Mouse (Mus musculus) embryonic facial prominence, embryonic 12.5 days (tissue): ENCODE measurements around the gene Vps53. TPM values are rescaled to one million over a fixed set of nuclear protein-coding genes. Genes with fewer than 3 reads are reported as not detected.

Experiments used
- ATAC-seq: fragments of 200-750 bp; cut with Nextera tagmentation; 2 replicates; pipeline ENCODE4 v1.8.0; 2017; ENCODE audit not compliant: insufficient number of reproducible peaks, insufficient read depth, low FRiP score, low TSS enrichment
- H3K27ac ChIP-seq: fragments of 300-500 bp; sonication (generic); 2 replicates; pipeline ENCODE4 v1.5.1; 2016; ENCODE audit warnings: mild to moderate bottlenecking
- H3K27me3 ChIP-seq: fragments of 300-500 bp; sonication (generic); 2 replicates; pipeline ENCODE4 v1.6.1; 2016; ENCODE audit warnings: mild to moderate bottlenecking, moderate library complexity
- H3K36me3 ChIP-seq: fragments of 300-500 bp; sonication (generic); 2 replicates; pipeline ENCODE4 v1.6.1; 2016; ENCODE audit warnings: mild to moderate bottlenecking
- H3K4me1 ChIP-seq: fragments of 300-500 bp; sonication (generic); 2 replicates; pipeline ENCODE4 v1.6.1; 2016
- H3K4me2 ChIP-seq: fragments of 300-500 bp; sonication (generic); replicated peaks from 2 replicates; pipeline ENCODE4 v1.6.1; 2016; ENCODE audit warnings: mild to moderate bottlenecking, moderate library complexity
- H3K4me3 ChIP-seq: fragments of 300-500 bp; sonication (generic); 2 replicates; pipeline ENCODE4 v1.5.1; 2016; ENCODE audit warnings: mild to moderate bottlenecking
- H3K9ac ChIP-seq: fragments of 300-500 bp; sonication (generic); 2 replicates; pipeline ENCODE4 v1.6.1; 2016; ENCODE audit warnings: mild to moderate bottlenecking, moderate library complexity
- H3K9me3 ChIP-seq: fragments of 300-500 bp; sonication (generic); 2 replicates; pipeline ENCODE4 v1.6.1; 2016; ENCODE audit warnings: mild to moderate bottlenecking, moderate library complexity
- WGBS: fragments of 180-500 bp; shearing (Covaris S2); methylation state at CpG from one replicate; pipeline ENCODE4 v1.1.7; 2016; 5-methylcytosine and 5-hydroxymethylcytosine counted together
- polyA plus RNA-seq: library from polyadenylated mRNA; unstranded; fragments of >200 nt; fragmentation: Nextera tagmentation; extraction: Ambion mirVana; gene quantifications from 2 replicates; pipeline ENCODE4 v1.2.1, GENCODE M21; 2016

Vps53 gene
- polyA plus RNA-seq, 1 experiment from 2014 or later, result 44.1 TPM

DNA sequence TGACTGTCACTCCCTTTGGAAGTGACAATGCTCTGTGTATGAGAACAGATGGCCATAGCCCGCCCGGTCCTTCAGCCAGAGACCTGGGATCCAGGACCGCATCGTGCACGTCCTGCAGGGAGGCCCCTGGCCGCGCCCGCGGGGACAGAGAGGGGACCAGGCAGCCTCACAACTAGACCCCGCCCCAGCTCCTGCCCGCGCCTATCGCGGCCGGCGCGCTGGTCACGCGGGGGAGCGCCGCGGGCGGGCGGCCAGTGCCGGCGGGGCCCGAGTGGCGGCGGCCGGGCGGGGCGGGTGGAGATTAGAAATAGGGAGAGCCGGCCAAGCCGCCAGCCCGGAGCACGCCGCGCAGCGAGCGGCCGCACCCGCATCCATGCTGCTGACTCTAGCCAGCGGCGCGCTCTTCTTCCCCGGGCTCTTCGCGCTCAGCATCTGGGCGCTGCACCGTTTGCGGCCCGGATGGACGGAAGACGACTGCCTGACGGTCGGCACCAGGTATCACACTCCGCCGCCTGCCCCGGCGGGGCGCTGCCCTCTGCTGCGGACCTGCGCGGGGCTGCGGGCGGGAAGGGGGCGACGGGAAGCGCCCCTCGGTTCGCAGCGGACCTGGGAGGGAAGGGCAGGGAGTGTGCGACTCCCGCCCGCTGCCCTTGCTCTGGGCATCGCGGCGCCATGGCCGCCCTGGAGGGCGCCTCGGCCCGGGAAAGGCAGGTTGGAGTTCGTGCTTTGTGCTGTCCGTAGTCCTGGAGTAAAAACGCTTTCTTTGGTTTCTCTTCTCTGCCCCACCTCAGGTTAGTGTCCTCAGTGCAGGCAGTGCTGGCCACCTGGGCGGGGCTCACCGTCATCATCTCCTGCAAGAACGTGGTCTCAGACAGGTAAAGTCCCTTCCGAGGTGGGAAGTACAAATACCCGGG is 22.6 kb upstream of the Vps53 start:
- H3K4me1 ChIP-seq, result peaks cover 9% of the 10 kb centered on the region; the same call in 1 of the 2 replicates
- 0 out of 2 replicates have a peak, but pooled peaks cover 7% of the 10 kb centered on the region for H3K36me3 ChIP-seq
- WGBS, result under 1% methylated on average over 81 of the region's 90 CpGs
- H3K27me3 ChIP-seq, result no peaks in the 10 kb centered on the region
- H3K9ac ChIP-seq, result peak overlapping the region; percentile 89
- H3K27ac ChIP-seq, result peak overlapping the region; percentile 84
- ATAC-seq, result peak; percentile 93
- peak overlapping the region; percentile 89 for H3K4me2 ChIP-seq
- H3K4me3 ChIP-seq, result peak overlapping the region; percentile 86
- H3K9me3 ChIP-seq, result no peaks in the 10 kb centered on the region

- H3K4me1 ChIP-seq, result no peaks in the 10 kb centered on the region
- H3K27me3 ChIP-seq, result no peaks in the 10 kb centered on the region
- H3K27ac ChIP-seq, result no peak overlapping the region
- H3K36me3 ChIP-seq, result no peaks in the 10 kb centered on the region
- H3K9me3 ChIP-seq, result no peaks in the 10 kb centered on the region
- no peak overlapping the region for H3K4me3 ChIP-seq
- 48% methylated on average over 8 of the region's 8 CpGs for WGBS
- ATAC-seq, result no peak
- no peak overlapping the region for H3K4me2 ChIP-seq
- H3K9ac ChIP-seq, result no peak overlapping the region
Observed at GRCm38 (mm10) chr11:76196977-76197469, 17.6 kb upstream of the Vps53 start.

- no peak for ATAC-seq
- WGBS, result 71% methylated on average over 8 of the region's 8 CpGs
- H3K4me3 ChIP-seq, result no peak overlapping the region
Observed at GRCm38 (mm10) chr11:76196275-76196976, 17.0 kb upstream of the Vps53 start.

GRCm38 (mm10) chr11:76186908-76187307 is 7.5 kb upstream of the Vps53 start:
- Histone ChIP-seq H3K9ac (no peak overlapping the region), H3K27me3 (no peaks in the 10 kb centered on the region), H3K36me3 (no peaks in the 10 kb centered on the region), H3K4me3 (no peak overlapping the region), H3K4me1 (no peaks in the 10 kb centered on the region), H3K9me3 (no peaks in the 10 kb centered on the region), H3K4me2 (no peak overlapping the region), H3K27ac (no peak overlapping the region)
- ATAC-seq, result no peak
- WGBS, result 85% methylated on average over 6 of the region's 6 CpGs

More at GRCm38 (mm10) chr11:76196275-76196976, 17.0 kb upstream of the Vps53 start:
- Histone ChIP-seq H3K36me3 (no peaks in the 10 kb centered on the region), H3K4me2 (no peak overlapping the region), H3K9me3 (no peaks in the 10 kb centered on the region), H3K4me1 (no peaks in the 10 kb centered on the region), H3K27me3 (no peaks in the 10 kb centered on the region), H3K27ac (no peak overlapping the region), H3K9ac (no peak overlapping the region)

- H3K4me2 ChIP-seq, result no peak overlapping the region
- H3K9ac ChIP-seq, result no peak overlapping the region
- H3K27me3 ChIP-seq, result no peaks in the 10 kb centered on the region
- no peaks in the 10 kb centered on the region for H3K36me3 ChIP-seq
- no peaks in the 10 kb centered on the region for H3K9me3 ChIP-seq
- peaks cover 5% of the 10 kb centered on the region for H3K4me1 ChIP-seq
- no peak overlapping the region for H3K27ac ChIP-seq
- H3K4me3 ChIP-seq, result no peak overlapping the region
- no peak for ATAC-seq
- WGBS, result 78% methylated on average over 4 of the region's 4 CpGs
Observed at GRCm38 (mm10) chr11:76183745-76184144, 4.3 kb upstream of the Vps53 start.

DNA sequence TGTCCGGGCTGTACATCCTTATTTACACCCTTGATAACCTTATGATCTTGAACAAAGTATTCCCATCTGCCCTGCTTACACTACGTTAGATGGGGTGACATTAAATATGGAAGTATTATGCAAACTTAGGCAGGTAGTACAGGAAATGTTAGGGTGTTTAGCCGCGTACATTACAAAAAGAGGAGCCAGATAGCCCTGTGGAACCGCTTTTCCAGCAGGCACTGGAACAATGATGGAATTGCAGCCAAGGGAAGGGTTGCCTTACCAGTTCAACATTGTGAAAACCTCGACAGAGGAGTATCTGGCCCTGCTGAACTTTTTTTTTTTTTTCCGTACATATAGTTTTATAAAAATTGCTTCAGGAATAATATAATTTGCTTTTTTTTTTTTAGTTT is 696 bp upstream of the Vps53 start:
- no peak for ATAC-seq
- no peaks in the 10 kb centered on the region; the same call in 1 of the 2 replicates for H3K36me3 ChIP-seq
- H3K9ac ChIP-seq, result peak overlapping the region; percentile 61
- H3K27ac ChIP-seq, result no peak overlapping the region
- WGBS, result 22% methylated on average over 7 of the region's 7 CpGs
- peak overlapping the region; percentile 93 for H3K4me2 ChIP-seq
- H3K4me1 ChIP-seq, result peaks cover 8% of the 10 kb centered on the region
- H3K4me3 ChIP-seq, result peak overlapping the region; percentile 75
- no peaks in the 10 kb centered on the region for H3K27me3 ChIP-seq
- no peaks in the 10 kb centered on the region for H3K9me3 ChIP-seq

GRCm38 (mm10) chr11:76178726-76179494 is 537 bp downstream of the Vps53 start:
- ATAC-seq, result peak; percentile 65; the same call in 1 of the 2 replicates
- WGBS, result 1% methylated on average over 28 of the region's 28 CpGs
- Histone ChIP-seq H3K4me3 (peak overlapping the region; percentile 75), H3K4me1 (peaks cover 8% of the 10 kb centered on the region), H3K27me3 (no peaks in the 10 kb centered on the region), H3K9me3 (no peaks in the 10 kb centered on the region), H3K4me2 (peak overlapping the region; percentile 93), H3K27ac (no peak overlapping the region), H3K36me3 (peaks cover 2% of the 10 kb centered on the region; the same call in 1 of the 2 replicates), H3K9ac (peak overlapping the region; percentile 61)

GRCm38 (mm10) chr11:76170207-76170606 is 9.2 kb downstream of the Vps53 start:
- H3K4me1 ChIP-seq, result no peaks in the 10 kb centered on the region
- H3K36me3 ChIP-seq, result peaks cover 18% of the 10 kb centered on the region
- no peak overlapping the region for H3K27ac ChIP-seq
- no peak overlapping the region for H3K4me2 ChIP-seq
- no peak overlapping the region for H3K9ac ChIP-seq
- no peak overlapping the region for H3K4me3 ChIP-seq
- ATAC-seq, result no peak
- H3K9me3 ChIP-seq, result no peaks in the 10 kb centered on the region
- 76% methylated on average over 5 of the region's 5 CpGs for WGBS
- no peaks in the 10 kb centered on the region for H3K27me3 ChIP-seq

GRCm38 (mm10) chr11:76168976-76169375 is 10.5 kb downstream of the Vps53 start:
- no peak overlapping the region for H3K4me3 ChIP-seq
- WGBS, result 84% methylated on average over 3 of the region's 3 CpGs
- H3K36me3 ChIP-seq, result peaks cover 17% of the 10 kb centered on the region
- H3K27ac ChIP-seq, result no peak overlapping the region
- H3K4me2 ChIP-seq, result no peak overlapping the region
- H3K4me1 ChIP-seq, result no peaks in the 10 kb centered on the region
- ATAC-seq, result no peak
- H3K9me3 ChIP-seq, result no peaks in the 10 kb centered on the region
- H3K9ac ChIP-seq, result no peak overlapping the region
- H3K27me3 ChIP-seq, result no peaks in the 10 kb centered on the region

- WGBS, result 30% methylated on average over 5 of the region's 5 CpGs
- no peaks in the 10 kb centered on the region for H3K9me3 ChIP-seq
- peaks cover 15% of the 10 kb centered on the region for H3K36me3 ChIP-seq
- H3K4me2 ChIP-seq, result no peak overlapping the region
- ATAC-seq, result no peak
- no peak overlapping the region for H3K27ac ChIP-seq
- no peak overlapping the region for H3K4me3 ChIP-seq
- H3K4me1 ChIP-seq, result no peaks in the 10 kb centered on the region
- no peaks in the 10 kb centered on the region for H3K27me3 ChIP-seq
- no peak overlapping the region for H3K9ac ChIP-seq
Observed at GRCm38 (mm10) chr11:76167079-76167765, 12.2 kb downstream of the Vps53 start.

DNA sequence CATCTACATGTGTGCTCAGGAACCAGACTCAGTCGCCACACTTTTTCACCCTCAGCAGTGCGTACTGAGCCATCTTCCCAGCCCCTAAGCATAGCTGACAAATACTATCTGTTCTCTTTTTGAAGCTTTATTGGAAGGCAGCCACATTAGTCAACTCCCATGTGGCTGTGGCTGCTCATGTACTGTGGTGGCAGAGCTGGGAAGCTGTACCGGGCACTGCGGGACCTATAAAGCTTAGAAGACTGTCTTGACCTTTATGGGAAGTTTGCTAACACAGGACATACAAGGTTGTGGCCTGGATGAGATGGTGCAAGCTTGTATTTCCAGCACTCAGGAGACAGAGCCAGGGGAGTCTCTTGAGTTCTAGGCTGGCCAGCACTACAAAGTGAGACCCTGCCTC is 12.8 kb downstream of the Vps53 start:
- peaks cover 9% of the 10 kb centered on the region for H3K36me3 ChIP-seq
- no peak overlapping the region for H3K27ac ChIP-seq
- no peak overlapping the region for H3K9ac ChIP-seq
- peak; percentile 35; the same call in 1 of the 2 replicates for ATAC-seq
- no peaks in the 10 kb centered on the region for H3K4me1 ChIP-seq
- H3K27me3 ChIP-seq, result no peaks in the 10 kb centered on the region
- no peak overlapping the region for H3K4me2 ChIP-seq
- H3K9me3 ChIP-seq, result no peaks in the 10 kb centered on the region
- 90% methylated on average over 4 of the region's 4 CpGs for WGBS
- no peak overlapping the region for H3K4me3 ChIP-seq
